Mouse (Mus musculus): Measurements from ENCODE around the gene Etnk2.

Etnk2 gene

DNA sequence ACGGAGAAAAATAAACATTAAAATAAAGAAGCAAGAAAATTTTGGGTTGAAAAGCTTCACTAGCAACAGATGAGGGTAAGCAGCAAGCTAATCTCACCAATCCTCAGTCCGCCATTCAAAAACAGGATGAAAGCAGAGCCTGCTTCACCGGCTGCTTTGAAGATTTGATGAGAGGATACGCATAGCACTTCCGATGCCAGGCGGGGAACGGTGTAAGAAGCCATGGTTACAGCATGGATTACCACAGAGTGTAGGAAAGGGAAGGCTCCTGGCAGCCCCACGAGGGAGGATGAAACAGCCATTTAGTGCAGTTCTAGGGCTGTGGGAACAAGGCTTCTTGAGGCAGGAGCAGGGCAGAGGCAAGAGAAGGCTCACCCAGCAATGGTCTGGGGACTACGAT lies 11.6 kb upstream of the Etnk2 start:
- DNase-seq (ENCODE audit: low read depth, low spot score) = no peak

DNA sequence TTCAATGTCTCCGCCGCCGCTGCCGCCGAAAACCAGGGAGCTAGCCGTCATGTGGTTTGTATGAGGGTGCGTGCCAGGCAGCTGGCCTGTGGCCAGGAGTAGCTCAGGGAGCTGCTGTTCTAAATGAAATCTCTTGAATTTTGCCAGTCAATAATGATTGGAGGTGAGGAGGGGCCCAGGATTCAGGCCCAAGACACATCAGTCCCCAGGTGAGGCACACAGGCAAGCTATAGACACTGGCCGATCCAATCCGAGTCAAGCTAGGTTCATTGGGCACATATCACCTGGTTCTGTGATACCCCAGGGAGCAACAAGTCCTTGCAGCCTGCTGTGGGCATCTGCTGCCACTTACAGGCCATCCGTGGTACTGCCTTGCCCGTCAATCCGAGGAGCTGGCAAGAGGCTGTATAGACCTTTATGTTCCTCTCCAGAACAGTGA lies 10.0 kb upstream of the Etnk2 start:
- peak; percentile 82 for DNase-seq (ENCODE audit: low read depth, low spot score)

GRCm38 (mm10) chr1:133355469-133355868 lies 7.9 kb upstream of the Etnk2 start:
- DNase-seq (ENCODE audit: low read depth, low spot score) = no peak

- no peak for DNase-seq (ENCODE audit: low read depth, low spot score)
Measured at GRCm38 (mm10) chr1:133355912-133356311, 7.5 kb upstream of the Etnk2 start.

GRCm38 (mm10) chr1:133356330-133356729 lies 7.0 kb upstream of the Etnk2 start:
- DNase-seq (ENCODE audit: low read depth, low spot score) = no peak

DNA sequence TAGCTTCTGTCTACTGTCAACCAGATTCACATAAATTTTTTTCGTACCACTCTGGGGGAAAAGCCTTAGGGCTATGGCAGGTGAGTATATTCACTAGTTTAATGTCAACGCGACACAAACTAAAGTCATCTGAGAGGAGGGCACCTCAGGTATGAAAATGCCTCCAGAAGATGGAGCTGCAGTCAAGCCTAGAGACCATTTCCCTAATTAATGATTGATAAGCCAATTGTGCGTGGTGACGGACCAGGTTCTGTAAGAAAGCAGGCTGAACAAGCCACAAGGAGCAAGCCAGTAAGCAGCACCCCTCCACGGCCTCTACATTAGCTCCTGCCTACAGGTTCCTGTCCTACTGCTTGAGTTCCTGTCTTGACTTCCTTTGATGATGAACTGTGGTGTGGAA lies 2.4 kb upstream of the Etnk2 start:
- DNase-seq (ENCODE audit: low read depth, low spot score) = no peak

GRCm38 (mm10) chr1:133362103-133362502 lies 1.3 kb upstream of the Etnk2 start:
- no peak for DNase-seq (ENCODE audit: low read depth, low spot score)

DNA sequence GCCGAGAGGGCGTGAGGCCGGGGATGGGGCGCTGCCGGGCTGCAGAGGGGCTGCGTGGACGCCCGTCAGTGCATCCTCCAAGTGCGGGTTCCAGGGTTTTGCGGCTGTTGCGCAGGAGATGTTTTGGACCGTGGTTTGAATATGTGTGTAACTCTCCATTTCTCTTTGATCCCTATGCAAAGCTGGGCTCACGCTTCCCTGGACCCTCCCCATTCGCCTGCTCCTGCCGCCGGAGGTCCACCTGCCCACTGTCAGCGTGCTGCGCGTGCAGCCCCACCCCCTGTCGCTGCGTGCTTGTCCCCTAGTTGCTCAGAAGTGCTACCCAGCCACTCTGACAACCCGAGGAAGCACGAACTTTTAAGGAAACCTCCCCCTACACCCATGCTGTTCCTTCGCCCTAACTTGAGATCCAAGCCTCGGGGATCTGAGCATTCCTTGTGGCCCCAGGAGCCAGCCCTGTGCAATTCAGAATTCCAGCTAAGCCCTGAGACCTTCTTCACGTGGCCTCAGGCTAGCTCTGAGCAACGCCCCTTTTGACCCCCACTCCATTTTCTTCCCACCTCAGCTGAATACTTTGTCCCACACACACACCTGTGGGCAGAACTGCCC lies 754 bp downstream of the Etnk2 start:
- DNase-seq (ENCODE audit: low read depth, low spot score) = peak; percentile 64

GRCm38 (mm10) chr1:133364890-133365289 lies 1.5 kb downstream of the Etnk2 start:
- no peak for DNase-seq (ENCODE audit: low read depth, low spot score)

- DNase-seq (ENCODE audit: low read depth, low spot score) = no peak
Measured at GRCm38 (mm10) chr1:133366951-133367605, 3.7 kb downstream of the Etnk2 start.

- DNase-seq (ENCODE audit: low read depth, low spot score) = peak; percentile 97
Measured at GRCm38 (mm10) chr1:133367606-133368488, 4.5 kb downstream of the Etnk2 start.

GRCm38 (mm10) chr1:133368644-133369043 lies 5.3 kb downstream of the Etnk2 start:
- no peak for DNase-seq (ENCODE audit: low read depth, low spot score)

DNA sequence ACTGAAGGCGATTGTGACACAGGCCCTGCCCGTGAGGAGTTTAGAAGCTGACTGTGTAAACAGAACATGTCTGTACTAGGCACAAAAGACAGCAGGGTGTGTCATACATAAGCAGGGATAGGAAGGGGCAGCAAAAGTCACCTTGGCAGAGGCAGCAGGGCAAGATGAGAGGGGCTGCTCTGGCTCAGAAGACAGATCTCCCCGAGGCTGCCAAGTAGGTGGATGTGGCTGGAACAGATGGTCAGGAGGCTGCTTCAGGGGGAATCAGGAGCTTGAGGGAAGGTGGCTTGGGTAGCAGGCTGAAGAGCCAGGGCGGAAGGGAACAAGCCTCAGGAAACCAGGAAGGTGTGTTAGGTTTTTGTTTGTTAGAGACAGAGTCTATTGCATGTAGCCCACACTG lies 7.0 kb downstream of the Etnk2 start:
- no peak for DNase-seq (ENCODE audit: low read depth, low spot score)

- no peak for DNase-seq (ENCODE audit: low read depth, low spot score)
Measured at GRCm38 (mm10) chr1:133371431-133371830, 8.1 kb downstream of the Etnk2 start.

DNA sequence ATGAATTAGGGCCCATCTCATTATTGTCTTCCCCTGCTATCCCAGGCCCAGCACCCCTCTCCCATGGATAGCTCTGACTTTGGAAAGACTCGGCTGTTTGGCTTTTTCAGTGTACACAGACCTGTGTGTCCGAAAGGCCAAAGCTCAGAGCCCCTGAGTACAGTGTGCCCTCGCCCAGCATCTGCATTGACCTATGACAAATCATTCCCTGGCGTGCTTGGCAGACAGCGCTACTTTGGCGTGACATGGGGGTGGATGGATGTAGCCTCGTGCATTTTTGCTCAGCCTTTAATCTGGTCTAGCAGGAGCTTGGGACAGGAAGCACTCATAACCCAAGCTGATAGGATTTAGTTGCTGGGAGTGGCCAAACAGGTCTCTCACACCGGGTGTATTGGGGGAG lies 8.7 kb downstream of the Etnk2 start:
- no peak for DNase-seq (ENCODE audit: low read depth, low spot score)

GRCm38 (mm10) chr1:133375696-133376346 lies 12.4 kb downstream of the Etnk2 start:
- DNase-seq (ENCODE audit: low read depth, low spot score) = no peak

DNA sequence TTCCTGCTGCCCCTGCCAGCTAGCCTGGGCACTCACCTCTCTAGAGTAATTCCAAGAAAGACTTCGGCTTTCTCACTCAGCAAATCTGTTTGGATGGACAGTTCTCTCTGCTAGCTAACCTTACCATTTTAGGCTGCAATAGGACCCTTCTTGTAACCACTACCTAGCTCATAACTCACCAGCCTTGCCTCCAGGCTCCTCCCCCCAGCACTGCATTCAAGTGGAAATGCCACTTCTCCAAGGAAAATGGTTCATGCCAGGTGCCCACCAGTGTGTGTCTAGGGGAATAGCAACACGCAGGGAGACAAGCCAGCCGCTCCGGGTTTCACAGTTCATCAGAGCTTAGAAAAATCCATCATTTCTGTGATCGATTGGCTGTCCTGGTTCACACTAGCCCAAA lies 14.2 kb downstream of the Etnk2 start:
- DNase-seq (ENCODE audit: low read depth, low spot score) = no peak

DNA sequence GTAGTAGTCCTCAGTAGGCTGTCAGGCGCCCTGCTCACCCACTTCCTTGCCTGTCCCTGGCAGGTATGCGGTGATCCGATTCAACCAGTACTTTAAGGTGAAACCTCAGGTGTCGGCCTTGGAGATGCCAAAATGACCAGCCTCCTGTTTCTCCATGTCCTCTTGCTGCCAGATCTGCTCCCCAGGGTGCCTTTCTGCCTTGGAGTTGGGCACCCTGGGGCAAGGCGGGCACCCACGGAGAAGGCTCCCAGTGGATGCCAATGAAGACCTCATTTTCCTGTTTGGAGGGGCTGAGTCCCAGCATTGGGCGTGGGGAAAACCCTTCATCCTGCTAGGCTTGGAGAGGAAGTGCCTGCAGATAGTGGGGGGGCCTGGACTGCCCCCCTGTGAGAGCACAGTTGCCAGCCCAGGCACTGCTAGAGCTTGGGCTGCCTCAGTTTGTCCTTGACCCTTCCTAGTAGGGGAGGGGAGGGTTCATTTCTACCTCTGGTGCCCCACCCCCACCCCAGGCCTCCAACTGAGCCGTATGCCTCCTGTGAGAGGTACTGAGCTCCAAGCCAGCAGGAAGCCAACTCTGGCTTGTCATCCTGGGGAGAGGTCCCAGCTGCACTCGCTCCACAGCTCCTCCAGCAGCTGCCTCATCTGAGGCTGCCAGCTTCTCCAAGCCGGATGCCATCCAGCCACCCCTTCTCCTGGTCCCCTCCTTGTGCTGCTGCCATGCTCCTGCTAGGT lies 16.0 kb downstream of the Etnk2 start:
- DNase-seq (ENCODE audit: low read depth, low spot score) = no peak

DNA sequence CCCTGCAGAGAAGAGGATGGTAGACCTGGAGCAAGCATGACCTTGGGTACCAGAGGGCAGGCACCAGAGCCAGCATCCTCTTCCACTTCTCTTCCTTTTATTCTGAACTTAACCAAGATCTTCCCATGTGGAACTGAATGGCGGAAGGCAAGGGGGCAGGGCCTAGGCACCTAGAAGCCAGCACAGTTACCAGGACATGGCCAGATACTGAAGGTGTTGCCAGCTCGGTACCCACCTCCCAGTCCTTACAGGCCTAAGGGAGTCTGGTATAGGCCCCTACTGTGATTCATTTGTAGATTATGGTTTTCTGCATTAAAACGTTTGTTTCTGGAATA lies 16.6 kb downstream of the Etnk2 start:
- DNase-seq (ENCODE audit: low read depth, low spot score) = no peak

GRCm38 (mm10) chr1:133380347-133381065 lies 17.1 kb downstream of the Etnk2 start:
- peak; percentile 79 for DNase-seq (ENCODE audit: low read depth, low spot score)

DNA sequence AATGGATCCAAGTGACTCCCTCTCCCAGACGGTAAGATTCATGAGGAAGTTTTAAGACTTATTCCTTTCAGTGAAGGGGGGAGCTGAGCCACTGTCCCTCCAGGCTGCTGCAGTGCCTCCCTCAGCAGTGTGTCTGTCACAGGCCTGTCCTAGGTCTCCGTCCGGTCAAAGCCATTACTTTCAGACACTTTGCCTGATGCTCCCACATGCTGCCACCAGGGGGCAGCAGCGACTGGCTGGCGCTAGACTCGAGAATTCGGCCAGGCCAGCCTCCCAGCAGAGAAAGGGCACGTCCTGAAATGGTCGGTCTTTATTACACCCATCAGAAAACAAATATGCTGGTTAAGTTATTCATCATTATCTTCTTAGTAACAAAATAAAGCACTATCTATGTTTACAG lies 18.6 kb downstream of the Etnk2 start:
- peak; percentile 63 for DNase-seq (ENCODE audit: low read depth, low spot score)

Data from R1 (cell line).